Mouse (Mus musculus): ENCODE data around the gene Mta2. TPM values are rescaled to one million over a fixed set of nuclear protein-coding genes. Genes with fewer than 3 reads are reported as not detected.

Mta2 gene
- total RNA-seq, 2 experiments from 2014 or later: 54.7 to 60.7 TPM

GRCm38 (mm10) chr19:8992769-8993624 lies 51.3 kb downstream of the Mta2 start:
- peak; percentile 73 to 74 for DNase-seq

GRCm38 (mm10) chr19:8993625-8993912 lies 51.9 kb downstream of the Mta2 start:
- DNase-seq: no peak

- no peak for DNase-seq
These were observed 53.3 kb downstream of the Mta2 start for GRCm38 (mm10) chr19:8994813-8995607.

GRCm38 (mm10) chr19:8996601-8997000 lies 54.9 kb downstream of the Mta2 start:
- DNase-seq: no peak

GRCm38 (mm10) chr19:8997546-8997945 lies 55.9 kb downstream of the Mta2 start:
- no peak for DNase-seq

- no peak for DNase-seq
These were observed 56.9 kb downstream of the Mta2 start for GRCm38 (mm10) chr19:8998546-8998945.

- DNase-seq: no peak
These were observed 57.5 kb downstream of the Mta2 start for GRCm38 (mm10) chr19:8999223-8999622.

Other genes with a start within 250 kb of the Mta2 start
- 100 to 1,000 TPM; 146 to 149 TPM for gene Slc3a2, start 218.5 kb upstream of the Mta2 start, total RNA-seq (2021)
- gene Wdr74, start 206.0 kb upstream of the Mta2 start, total RNA-seq (2021): 10 to 100 TPM; 51.0 to 52.3 TPM
- gene 1700092M07Rik, start 201.2 kb upstream of the Mta2 start, total RNA-seq (2021): 1 to 10 TPM; 1.3 to 1.4 TPM
- gene Stx5a, start 200.5 kb upstream of the Mta2 start, total RNA-seq (2021): 10 to 100 TPM; 67.4 to 76.3 TPM
- 100 to 1,000 TPM in 1 of 2 experiments, 10 to 100 TPM in 1; 99.8 to 119 TPM for gene Nxf1, start 184.8 kb upstream of the Mta2 start, total RNA-seq (2021)
- gene Tmem223, start 170.9 kb upstream of the Mta2 start, total RNA-seq (2021): 10 to 100 TPM; 79.7 to 86.2 TPM
- 1 to 10 TPM; 9.4 to 9.9 TPM for gene Tmem179b, start 167.4 kb upstream of the Mta2 start, total RNA-seq (2021)
- gene Taf6l, start 155.5 kb upstream of the Mta2 start, total RNA-seq (2021): 10 to 100 TPM; 12.2 to 13.8 TPM
- gene Polr2g, start 143.3 kb upstream of the Mta2 start, total RNA-seq (2021): 100 to 1,000 TPM; 113 to 115 TPM
- 1 to 10 TPM; 6.8 to 7.1 TPM for gene Zbtb3, start 139.3 kb upstream of the Mta2 start, total RNA-seq (2021)
- gene Ttc9c, start 122.5 kb upstream of the Mta2 start, total RNA-seq (2021): 10 to 100 TPM; 36.5 to 37.3 TPM
- 100 to 1,000 TPM; 123 to 126 TPM for gene Hnrnpul2, start 121.9 kb upstream of the Mta2 start, total RNA-seq (2021)
- not detected for gene AC129217.1, start 112.1 kb upstream of the Mta2 start, total RNA-seq (2021)
- gene Bscl2, start 104.4 kb upstream of the Mta2 start, total RNA-seq (2021): 100 to 1,000 TPM in 1 of 2 experiments, 10 to 100 TPM in 1; 99.0 to 112 TPM
- gene Gng3, start 102.7 kb upstream of the Mta2 start, total RNA-seq (2021): 100 to 1,000 TPM; 161 to 172 TPM
- gene Lrrn4cl, start 91.1 kb upstream of the Mta2 start, total RNA-seq (2021): under 1 TPM; 0.55 to 0.61 TPM
- 10 to 100 TPM; 85.7 to 98.6 TPM for gene Ubxn1, start 70.4 kb upstream of the Mta2 start, total RNA-seq (2021)
- 10 to 100 TPM; 31.5 to 31.7 TPM for gene Uqcc3, start 61.0 kb upstream of the Mta2 start, total RNA-seq (2021)
- 1 to 10 TPM; 4.7 to 6.3 TPM for gene Lbhd1, start 58.1 kb upstream of the Mta2 start, total RNA-seq (2021)
- not detected for gene Gm49403, start 57.9 kb upstream of the Mta2 start, total RNA-seq (2021)
- gene 1810009A15Rik, start 53.0 kb upstream of the Mta2 start, total RNA-seq (2021): 10 to 100 TPM; 20.7 to 23.2 TPM
- 1 to 10 TPM in 1 of 2 experiments, under 1 TPM in 1; 0.99 to 2.3 TPM for gene Gm49416, start 52.9 kb upstream of the Mta2 start, total RNA-seq (2021)
- 10 to 100 TPM; 25.2 to 26.3 TPM for gene Ints5, start 48.9 kb upstream of the Mta2 start, total RNA-seq (2021)
- 100 to 1,000 TPM; 111 to 118 TPM for gene Ganab, start 43.8 kb upstream of the Mta2 start, total RNA-seq (2021)
- 100 to 1,000 TPM; 165 to 175 TPM for gene B3gat3, start 21.5 kb upstream of the Mta2 start, total RNA-seq (2021)
- 1 to 10 TPM; 4.0 TPM for gene Rom1, start 12.5 kb upstream of the Mta2 start, total RNA-seq (2021)
- 10 to 100 TPM; 10.9 to 11.8 TPM for gene Eml3, start 12.3 kb upstream of the Mta2 start, total RNA-seq (2021)
- gene Tut1, start 12.0 kb downstream of the Mta2 start, total RNA-seq (2021): 10 to 100 TPM; 19.6 to 19.7 TPM
- gene Eef1g, start 25.2 kb downstream of the Mta2 start, total RNA-seq (2021): 100 to 1,000 TPM; 233 to 254 TPM
- 10 to 100 TPM; 14.5 to 24.0 TPM for gene Ahnak, start 47.4 kb downstream of the Mta2 start, total RNA-seq (2021)
- gene Scgb1a1, start 146.1 kb downstream of the Mta2 start, total RNA-seq (2021): not detected
- gene Asrgl1, start 193.8 kb downstream of the Mta2 start, total RNA-seq (2021): 100 to 1,000 TPM; 134 to 156 TPM